Mouse (Mus musculus) right cerebral cortex, adult 2 months (tissue): ENCODE data around the gene Hist1h4b.
"Not testable (repeated sequence)": the region's sequence is repeated elsewhere in the genome, so short reads cannot be mapped to it uniquely, and the experiment has no call there.

Experiments used
- DNase-seq, 2 experiments: peaks; one replicate each; pipeline ENCODE4 v3.0.0; 2021 to 2022; ENCODE audit warnings: low spot score in 2 of 2

Gene Hist1h4b

DNA sequence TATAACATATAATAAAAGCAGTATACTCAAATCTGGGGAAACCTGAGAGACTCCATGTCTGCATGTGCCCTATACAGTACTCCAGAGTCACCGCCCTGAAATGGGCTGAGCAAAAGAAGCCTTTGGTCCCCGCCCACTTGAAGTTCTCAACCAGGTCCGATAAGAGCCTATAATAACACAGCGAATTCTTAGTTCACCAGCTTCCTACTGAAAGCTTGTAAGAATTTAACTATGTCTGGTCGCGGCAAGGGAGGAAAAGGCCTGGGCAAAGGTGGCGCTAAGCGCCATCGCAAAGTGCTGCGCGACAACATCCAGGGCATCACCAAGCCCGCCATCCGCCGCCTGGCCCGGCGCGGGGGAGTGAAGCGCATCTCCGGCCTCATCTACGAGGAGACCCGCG lies at the start of gene Hist1h4b:
Hist1h4b (plus strand) TSS at position 224 of the 400 bp plus-strand sequence.
- peak; percentile 92 to 97 for DNase-seq

DNA sequence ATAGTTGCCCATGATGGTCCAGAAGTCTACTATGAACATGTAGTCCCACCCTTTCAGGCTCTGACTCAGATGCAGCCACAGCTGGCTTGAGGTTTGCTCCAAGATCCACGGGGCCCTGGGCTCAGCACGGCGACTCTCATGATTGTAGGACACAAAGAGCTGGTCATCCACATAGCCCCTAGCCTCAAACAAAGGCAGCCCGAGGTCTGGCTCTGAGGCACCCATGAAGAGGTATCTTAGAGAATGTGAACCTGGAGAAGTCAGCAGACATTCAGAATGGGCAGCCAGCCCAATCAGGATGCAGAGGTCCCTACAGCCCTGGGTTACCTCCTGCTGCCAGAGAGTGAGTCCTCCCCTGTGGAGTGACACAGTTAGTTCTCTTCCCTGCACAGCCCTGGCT lies 48.8 kb upstream of the Hist1h4b start:
- no peak for DNase-seq

DNA sequence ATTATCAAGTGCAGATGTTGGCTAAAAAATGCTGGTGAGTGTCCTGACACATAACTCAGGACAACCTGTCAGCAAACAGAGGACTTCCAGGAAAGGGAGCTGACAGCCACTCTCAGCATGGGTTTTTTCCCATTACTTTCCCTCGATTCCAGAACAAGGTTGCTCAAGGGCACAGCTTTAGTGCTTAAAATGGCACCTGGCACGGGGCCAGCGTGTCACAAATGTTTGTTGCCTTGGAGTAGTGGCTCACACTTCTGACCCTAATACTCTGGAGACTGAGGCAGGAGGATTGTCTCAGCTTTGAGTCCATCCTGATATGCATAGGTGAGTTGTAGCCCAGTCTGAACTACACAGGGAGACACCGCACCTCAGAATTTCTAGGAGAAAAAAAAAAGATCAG lies 48.2 kb upstream of the Hist1h4b start:
- no peak for DNase-seq

DNA sequence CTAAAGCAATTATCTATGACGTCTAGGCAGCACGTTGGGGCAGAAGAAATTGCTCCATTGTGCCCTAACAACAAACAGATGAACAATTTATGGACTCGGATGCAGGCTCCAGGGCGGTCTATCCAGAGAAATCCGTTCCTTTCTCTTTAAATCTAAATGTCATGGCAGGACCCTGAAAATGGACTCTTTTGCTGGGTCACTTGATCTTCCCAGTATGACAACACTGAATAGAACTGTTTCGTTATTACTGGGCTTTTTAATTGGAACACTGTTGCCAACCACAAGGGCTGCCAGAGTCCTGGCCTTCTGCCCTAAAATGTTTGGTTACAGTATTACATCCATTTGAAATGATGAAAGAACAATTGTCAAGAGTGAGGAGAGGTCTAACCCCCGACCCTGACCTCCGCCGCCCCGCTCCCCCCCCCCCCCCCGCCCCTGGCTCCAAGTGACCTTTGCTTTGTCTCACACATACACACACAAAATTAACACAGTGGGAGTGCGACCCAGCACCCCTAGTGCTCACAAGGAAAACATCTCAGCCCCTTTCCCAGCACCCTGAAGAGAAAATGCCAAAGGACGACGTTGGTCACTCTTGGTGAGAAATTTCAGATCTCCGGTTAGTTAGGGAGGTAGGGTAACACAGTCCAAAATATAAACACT lies 47.0 kb upstream of the Hist1h4b start:
- DNase-seq, result no peak

DNA sequence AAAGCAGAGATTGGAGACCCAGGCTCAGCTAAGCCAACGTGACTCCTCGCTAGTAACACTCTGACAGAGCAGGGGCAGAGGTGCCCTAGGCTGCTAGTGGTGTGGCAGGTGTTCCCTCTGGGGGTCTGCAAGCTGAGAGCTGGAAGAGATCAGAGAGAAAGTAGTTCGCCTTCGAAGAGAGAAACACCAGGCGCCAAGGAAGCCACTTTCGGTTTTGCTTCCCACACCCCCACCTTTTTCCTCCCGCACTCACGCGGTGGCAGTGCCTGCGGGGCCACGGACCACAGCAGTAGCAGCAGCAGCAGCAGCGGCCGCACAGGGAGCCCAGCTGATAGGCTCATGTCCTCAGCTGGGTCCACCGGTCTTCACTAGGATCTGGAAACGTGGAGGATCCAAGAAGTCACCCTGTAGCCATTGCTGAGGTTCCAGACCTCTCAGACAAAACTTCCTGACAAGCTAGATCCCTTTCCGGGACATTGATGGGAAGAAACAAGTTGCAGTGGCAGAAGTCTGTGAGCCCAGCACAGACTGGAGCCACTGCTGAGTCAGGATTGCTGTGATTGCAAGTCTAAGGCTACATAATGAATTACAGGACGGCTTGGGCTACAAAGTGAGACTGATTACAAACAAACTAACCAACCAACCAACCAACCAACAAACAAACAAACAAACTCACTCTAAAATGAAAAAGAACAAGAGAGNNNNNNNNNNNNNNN lies 46.3 kb upstream of the Hist1h4b start, which contains the start of gene Hfe:
Hfe (minus strand) TSS at position 481 of the 716 bp plus-strand sequence.
- peak; percentile 40 to 46 for DNase-seq

DNA sequence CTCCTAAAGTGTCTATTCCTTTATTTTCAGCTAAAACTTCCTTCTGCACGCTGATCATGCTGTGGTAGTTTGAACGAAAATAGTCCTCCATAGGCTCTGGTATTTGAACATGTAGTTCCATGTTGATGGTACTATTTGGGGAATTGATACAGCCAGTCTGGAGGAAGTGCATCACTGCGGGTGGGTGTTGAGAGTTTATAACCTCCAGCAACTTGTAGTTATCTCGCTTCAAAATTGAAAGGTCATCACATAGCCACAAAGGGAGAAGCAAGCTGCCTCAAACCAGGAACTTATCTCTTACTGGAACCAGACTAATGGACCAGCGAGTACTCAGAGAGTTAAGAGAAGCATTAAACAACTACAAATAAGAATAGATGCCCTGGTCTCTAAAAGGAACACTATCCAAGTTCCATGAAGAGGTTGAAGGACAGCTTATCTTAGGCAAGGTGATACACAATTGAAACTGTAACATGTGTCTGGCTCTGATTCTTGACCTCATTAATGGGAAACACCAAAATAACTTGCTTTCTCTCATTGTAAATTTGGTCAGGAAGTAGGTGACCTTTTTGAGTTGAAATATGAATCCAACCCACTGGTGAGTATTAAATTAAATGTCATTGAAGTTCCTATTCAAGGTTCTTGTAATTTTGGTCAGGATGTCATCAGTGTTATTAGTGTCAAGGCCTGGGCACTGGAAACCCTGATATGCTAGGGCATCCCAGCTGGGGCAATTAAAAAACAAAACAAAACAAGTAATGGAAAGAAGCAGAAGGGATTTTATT lies 40.4 kb upstream of the Hist1h4b start:
- no peak for DNase-seq

DNA sequence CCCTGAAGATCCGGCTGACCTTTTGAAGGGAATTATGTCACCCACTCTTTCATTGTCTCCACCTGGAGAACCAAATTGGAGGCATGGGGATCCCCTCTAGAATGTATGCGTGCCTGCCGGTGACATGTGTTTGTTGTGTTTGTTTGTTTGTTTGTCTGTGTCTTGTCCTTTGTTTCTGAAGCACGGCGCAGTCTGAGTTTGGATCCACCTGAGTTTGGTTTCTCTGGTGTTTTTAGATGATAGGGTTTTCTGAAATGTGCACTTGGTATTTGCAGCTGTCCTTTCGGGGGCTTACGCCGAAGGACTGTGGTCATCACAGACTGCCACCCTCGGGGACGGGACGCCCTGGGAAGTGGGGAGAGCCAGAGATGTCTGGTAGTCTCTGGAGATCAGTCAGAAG lies 39.6 kb upstream of the Hist1h4b start:
- no peak for DNase-seq

DNA sequence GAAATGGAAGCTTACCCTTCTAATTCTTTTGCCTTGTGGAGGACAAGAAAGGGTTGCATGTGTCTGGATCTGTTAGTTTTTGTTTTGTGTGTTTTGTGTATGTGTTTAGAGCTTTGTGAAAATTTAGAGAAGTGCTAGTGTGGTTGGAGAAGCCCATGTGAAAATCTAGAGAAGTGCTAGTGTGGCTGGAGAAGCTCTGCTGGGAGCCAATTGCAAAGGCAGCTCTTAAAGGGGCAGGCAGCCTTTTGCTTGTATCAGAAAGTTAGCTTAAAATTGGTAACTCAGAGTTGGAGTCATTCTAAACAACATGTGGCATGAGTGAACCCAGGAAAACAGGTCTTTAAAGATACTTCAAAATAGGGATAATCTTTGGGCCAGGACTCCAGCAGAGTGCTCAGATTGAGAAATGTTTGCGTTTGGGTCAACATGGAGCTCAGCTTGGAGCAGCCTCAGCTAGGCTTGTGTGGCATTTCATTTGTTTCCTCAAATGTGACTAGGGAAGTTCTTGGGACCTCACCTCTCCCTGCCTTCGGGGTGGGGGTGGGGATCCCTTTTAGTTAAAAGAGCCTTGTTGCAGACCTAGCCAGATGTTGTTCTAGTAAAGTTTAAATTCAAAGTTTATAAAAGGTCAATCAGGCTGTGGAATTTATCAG lies 39.1 kb upstream of the Hist1h4b start:
- not testable (repeated sequence) for DNase-seq

DNA sequence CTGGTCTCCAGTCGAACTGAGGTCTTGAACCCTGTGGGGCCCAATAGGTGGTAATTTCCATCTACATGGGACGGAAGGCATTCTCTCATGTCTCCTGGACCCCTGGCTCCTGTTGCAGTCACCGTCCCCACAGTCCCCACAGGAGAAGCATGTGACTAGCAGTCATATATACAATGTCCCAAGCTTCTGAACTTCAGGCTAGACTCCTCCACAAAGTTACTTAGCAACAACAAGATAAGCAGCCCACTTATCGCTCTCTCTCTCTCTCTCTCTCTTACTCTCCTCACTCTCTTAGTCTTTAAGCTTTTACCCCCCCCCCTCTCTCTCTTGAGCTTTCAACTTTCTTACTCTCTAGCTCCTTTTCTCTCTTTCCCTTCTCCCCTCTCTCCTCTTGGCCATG lies 32.6 kb upstream of the Hist1h4b start:
- DNase-seq, result no peak

DNA sequence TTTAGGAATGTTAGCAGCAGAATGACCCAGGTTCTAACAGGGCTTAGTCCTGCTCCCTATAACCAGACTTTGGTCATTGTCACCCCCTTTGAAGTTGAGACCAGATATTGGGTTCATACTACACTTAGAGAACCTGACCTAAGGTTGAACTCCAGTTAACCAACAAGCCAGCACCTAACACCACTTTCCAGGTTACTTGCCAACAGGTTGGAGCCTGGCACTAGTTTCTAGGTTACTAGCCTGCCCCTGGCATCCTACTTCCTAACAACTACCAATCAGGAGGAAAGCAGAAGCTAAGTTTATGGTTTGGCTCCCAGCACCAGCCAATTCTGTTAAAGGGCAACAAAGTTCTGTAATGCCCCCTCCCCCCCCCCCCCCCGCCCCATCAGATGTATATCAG lies 31.6 kb upstream of the Hist1h4b start:
- DNase-seq, result no peak

DNA sequence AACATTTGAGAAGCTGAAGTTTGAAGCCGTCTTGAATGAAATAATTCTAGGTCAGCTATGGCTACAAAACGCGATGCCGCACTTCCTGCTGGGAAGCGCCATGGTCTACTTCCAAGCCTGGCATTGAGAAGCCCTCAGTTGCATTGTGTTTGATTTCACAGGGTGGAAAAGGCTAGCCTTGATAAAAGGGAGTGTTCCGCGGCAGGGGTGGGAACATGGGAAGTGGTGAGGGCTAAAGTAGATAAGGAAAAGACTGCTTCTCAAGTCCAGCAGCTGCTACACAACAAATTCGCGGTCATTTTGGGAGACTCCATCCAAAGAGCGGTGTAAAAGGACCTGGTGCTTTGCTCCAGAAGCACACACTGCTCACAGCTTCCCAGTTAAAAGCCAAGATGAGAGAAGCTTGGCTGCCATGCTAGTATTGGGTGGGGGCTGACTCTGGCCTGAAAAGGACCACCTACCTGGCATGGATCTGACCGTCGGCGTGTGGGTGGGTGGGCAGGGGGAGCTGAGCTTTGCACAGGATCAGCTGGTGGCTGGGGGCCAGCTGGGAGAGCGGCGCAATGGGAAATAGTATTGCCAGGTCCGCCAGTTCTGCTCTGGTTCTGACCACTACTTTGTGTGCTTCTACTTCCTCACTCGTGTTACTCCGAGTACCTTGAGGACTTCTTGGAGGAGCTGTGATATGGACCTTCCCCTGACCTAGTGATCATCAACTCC lies 28.2 kb upstream of the Hist1h4b start:
- DNase-seq, result no peak

DNA sequence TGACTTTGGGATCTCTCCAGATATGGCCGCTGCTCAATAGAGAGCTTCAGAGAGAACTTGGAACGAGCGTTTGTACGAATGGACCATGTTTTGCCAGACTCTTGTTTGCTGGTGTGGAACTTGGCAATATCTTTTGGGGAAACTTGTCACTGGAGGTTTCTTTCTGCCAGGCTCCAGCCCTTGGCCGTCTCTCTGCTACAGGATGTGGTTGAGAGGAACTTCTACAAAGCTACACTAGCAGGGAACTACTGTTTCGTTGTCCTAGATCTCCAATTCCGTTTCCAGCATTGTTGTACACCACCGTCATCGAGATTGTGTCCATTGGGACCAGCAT lies 27.7 kb upstream of the Hist1h4b start:
- no peak for DNase-seq

DNA sequence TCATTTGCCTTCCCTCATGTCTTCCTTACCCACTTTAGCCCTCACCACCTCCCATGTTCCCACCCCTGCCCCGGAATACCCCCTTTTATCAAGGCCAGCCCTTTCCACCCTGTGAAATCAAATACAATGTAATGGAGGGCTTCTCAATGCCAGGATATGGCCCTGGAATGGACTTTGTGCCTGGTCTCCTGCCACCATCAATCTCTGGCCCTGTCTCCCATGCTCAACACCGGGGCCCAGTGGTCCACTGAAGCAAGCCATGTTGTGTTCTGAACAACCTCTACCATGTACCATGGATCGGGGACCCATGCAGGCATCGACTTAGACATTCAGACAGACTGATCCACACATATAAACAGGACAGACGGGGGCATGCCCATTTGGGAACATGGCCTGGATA lies 27.1 kb upstream of the Hist1h4b start:
- DNase-seq, result no peak

DNA sequence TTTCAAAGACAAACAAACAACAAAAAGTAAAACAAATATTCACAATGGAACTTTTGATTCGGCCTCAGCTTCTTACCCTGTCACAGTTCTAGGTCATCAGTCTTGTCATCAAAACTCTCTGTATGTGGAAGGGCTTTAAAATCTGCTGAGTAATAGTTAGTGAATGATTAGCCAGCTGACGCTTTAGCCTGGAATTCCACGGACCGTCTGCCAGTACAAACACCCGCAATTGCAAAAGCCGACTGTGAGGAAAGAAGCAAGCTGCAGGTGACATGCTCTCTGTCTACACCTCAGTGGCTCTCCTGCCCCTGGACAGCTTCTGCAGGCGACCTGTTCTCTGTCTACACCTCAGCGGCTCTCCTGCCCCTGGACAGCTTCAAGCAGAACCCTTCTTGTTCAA lies 26.3 kb upstream of the Hist1h4b start:
- no peak for DNase-seq

DNA sequence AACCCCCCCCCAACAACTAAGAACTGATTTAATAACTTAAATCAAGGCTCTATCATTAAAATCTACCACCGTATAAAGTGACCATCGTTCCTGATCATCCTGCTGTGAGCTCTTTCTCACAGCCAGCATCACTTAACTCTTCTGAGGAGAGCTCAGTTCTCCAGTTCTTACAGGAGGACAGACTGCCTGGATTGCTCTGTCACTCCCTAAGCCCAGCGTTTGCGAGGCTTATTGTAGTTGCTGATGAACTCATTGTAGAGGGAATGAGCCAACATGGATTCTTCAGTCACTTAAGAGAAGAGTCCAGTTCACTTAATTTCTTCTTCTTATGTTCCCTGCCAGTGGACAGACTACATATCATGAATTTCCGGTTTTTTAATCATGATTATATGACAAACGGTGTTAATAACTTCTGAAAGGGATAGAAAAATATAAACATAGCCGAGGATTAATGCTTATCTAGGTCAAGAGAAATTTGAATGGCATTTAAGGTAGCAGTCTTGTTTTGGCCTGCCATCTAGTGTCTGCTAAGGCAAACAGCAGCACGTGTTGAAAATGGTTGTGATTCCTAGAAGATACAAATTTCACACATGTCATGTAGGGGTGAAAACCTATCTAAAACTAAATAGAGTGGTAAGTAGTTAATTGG lies 24.5 kb upstream of the Hist1h4b start:
- DNase-seq, result peak; percentile 36 to 57

DNA sequence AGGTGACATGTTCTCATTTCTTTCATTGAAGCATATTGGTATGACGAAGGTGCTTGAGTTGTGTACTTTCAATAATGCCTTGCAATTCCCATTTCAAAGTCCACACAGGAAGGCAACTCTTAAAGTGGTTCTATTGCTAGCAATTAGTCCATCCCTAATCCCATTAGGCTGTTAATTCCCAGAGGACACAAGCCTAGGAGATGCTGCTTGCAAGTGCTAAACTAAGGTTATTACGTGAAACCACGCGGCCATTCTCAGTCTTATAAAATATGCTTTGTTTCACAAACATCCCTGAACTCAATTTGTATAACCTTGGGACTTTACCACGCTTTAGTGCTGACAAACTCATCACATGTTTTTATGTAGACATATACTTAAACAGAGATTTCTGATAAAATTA lies 19.7 kb upstream of the Hist1h4b start:
- DNase-seq, result no peak

DNA sequence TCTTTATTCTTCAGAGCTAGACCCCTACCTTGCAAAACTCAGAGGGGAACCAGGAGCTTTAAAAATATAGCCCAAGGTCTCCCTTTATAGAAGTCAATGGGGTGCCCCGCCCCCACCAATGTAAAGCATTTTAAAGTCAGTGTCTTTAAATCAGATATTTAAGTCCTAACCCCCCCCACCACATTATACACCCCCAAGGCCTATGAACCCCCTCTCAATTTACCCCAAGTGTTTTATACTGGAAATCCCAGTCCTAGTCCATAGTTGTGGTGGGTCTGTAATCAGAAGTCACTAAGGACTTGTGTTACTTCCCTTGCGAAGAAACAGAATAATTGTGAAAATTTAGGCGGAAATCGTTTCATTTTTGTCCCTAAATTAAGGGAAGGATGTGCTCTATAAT lies 18.8 kb upstream of the Hist1h4b start:
- DNase-seq, result no peak

DNA sequence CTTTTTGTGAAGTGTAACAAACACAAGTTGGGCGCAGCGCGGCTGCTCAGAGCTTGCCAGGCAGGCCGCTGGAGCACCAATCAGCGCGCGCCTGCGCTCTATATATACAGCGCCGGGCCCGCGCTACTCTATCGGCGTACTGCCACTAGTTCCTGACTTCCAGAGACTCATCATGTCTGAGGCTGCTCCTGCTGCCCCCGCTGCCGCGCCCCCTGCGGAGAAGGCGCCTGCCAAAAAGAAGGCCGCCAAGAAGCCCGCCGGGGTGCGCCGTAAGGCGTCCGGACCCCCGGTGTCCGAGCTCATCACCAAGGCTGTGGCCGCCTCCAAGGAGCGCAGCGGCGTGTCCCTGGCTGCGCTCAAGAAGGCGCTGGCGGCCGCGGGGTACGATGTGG lies 18.1 kb upstream of the Hist1h4b start, which contains the start of gene Hist1h1c:
Hist1h1c (plus strand) TSS at position 132 of the 392 bp plus-strand sequence.
- DNase-seq, result peak; percentile 87 to 91

DNA sequence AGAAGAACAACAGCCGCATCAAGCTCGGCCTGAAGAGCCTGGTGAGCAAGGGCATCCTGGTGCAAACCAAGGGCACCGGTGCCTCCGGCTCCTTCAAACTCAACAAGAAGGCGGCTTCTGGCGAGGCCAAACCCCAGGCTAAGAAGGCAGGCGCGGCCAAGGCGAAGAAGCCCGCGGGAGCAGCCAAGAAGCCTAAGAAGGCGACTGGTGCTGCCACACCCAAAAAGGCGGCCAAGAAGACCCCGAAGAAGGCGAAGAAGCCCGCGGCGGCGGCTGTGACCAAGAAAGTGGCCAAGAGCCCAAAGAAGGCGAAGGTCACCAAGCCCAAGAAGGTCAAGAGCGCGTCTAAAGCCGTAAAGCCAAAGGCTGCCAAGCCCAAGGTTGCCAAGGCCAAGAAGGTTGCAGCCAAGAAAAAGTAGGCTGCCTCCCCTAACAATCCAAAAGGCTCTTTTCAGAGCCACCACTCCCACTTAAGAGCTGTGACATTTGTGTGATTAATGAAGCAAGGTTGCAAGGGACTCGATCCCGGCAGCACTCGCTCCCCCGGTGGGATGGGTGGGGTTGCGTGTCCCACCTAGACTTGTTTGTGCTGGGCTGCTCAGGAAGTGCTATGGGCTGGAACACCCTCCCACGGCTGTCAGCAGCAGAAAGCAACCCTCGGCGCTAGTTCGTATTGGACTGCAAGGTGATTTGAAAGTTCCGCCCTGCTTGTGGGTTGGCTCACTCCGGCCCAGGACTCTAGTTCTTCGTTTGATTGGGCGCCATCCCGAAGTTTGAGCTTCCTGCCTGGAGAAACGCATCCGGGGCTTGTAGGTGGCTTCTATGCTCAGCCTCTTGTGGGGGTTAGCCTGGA lies 17.5 kb upstream of the Hist1h4b start:
- DNase-seq, result peak; percentile 95 to 96

DNA sequence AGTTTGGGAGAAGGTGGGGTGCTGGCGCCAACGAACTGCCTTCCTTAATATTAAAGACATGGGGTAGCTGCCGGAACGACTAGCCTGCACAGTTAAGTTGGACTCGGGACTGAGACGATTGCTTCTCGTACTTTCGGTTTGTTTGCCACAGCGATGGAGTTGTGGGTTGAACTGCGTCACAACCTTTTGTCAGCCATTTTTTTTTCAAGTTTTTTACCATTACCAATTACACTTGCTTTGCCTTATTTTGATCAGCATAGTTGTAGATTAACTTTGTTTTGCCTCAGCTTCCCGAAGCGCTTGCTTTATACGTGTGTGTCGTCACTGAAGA lies 16.9 kb upstream of the Hist1h4b start:
- DNase-seq, result no peak
